Mouse (Mus musculus) kidney, postnatal 0 days (tissue): ENCODE measurements around the gene Vmn2r17. TPM values are rescaled to one million over a fixed set of nuclear protein-coding genes. Genes with fewer than 3 reads are reported as not detected.

Source experiments
- ATAC-seq: fragments of 200-750 bp; cut with Nextera tagmentation; replicated peaks from 2 replicates; pipeline ENCODE4 v1.8.0; 2017; ENCODE audit warnings: low read depth, moderate number of reproducible peaks, moderate TSS enrichment, moderate library complexity; ENCODE audit not compliant: low FRiP score
- DNase-seq: peaks from one replicate; pipeline ENCODE4 v3.0.0-alpha.2; 2016; ENCODE audit warnings: low spot score
- H3K27ac ChIP-seq: fragments of 300-500 bp; sonication (generic); 2 replicates; pipeline ENCODE4 v1.5.1; 2014; ENCODE audit warnings: mild to moderate bottlenecking
- H3K27me3 ChIP-seq: fragments of 300-500 bp; sonication (generic); 2 replicates; pipeline ENCODE4 v1.6.1; 2014; ENCODE audit warnings: low read length, mixed read lengths; ENCODE audit not compliant: insufficient read depth
- H3K36me3 ChIP-seq: fragments of 300-500 bp; sonication (generic); 2 replicates; pipeline ENCODE4 v1.6.1; 2014; ENCODE audit warnings: low read length, mixed read lengths; ENCODE audit not compliant: insufficient read depth
- H3K4me1 ChIP-seq: fragments of 300-500 bp; sonication (generic); replicated peaks from 2 replicates; pipeline ENCODE4 v1.6.1; 2014; ENCODE audit warnings: antibody characterized with exemption, low read length, mixed read lengths; ENCODE audit not compliant: insufficient read depth
- H3K4me2 ChIP-seq: fragments of 300-500 bp; sonication (generic); 2 replicates; pipeline ENCODE4 v1.6.1; 2014; ENCODE audit warnings: mild to moderate bottlenecking, low read length, moderate library complexity, mixed read lengths
- H3K4me3 ChIP-seq: fragments of 300-500 bp; sonication (generic); replicated peaks from 2 replicates; pipeline ENCODE4 v1.5.1; 2014; ENCODE audit warnings: low read depth, low read length
- H3K9ac ChIP-seq: fragments of 300-500 bp; sonication (generic); 2 replicates; pipeline ENCODE4 v1.6.1; 2014; ENCODE audit warnings: low read depth, low read length
- H3K9me3 ChIP-seq: fragments of 300-500 bp; sonication (generic); replicated peaks from 2 replicates; pipeline ENCODE4 v1.6.1; 2016; ENCODE audit warnings: low read length, inconsistent platforms, mixed read lengths
- CTCF ChIP-seq: IDR thresholded peaks from 2 replicates; pipeline ENCODE4 v1.5.1; 2016; ENCODE audit warnings: antibody characterized with exemption, low read depth, mild to moderate bottlenecking, moderate library complexity
- WGBS: fragments of 180-500 bp; shearing (Covaris S2); extraction: QIAGEN DNeasy Blood & Tissue Kit; methylation state at CpG from one replicate; pipeline ENCODE4 v1.1.7; 2014; 5-methylcytosine and 5-hydroxymethylcytosine counted together
- polyA plus RNA-seq: library from polyadenylated mRNA; unstranded; fragments of >200 nt; fragmentation: Nextera tagmentation; extraction: Ambion mirVana; gene quantifications from 2 replicates; pipeline ENCODE4 v1.2.1, GENCODE M21; 2015

The Vmn2r17 gene
- polyA plus RNA-seq: not detected in 2 replicates

GRCm38 (mm10) chr5:109419388-109419787 is at the start of gene Vmn2r17:
Vmn2r17 (plus strand) TSS chr5:109419688.
- no peak for TF ChIP-seq CTCF
- no peak for ATAC-seq
- Histone ChIP-seq H3K4me2 (no peak within 1 kb of the TSS), H3K4me1 (no peaks in the 10 kb centered on the region), H3K27me3 (no peaks in the 10 kb centered on the region), H3K9me3 (no peaks in the 10 kb centered on the region), H3K27ac (no peak within 1 kb of the TSS), H3K4me3 (no peak within 1 kb of the TSS), H3K9ac (no peak within 1 kb of the TSS), H3K36me3 (no peaks in the 10 kb centered on the region)
- no peak for DNase-seq
- 55% methylated on average over 2 of the region's 2 CpGs for WGBS

DNA sequence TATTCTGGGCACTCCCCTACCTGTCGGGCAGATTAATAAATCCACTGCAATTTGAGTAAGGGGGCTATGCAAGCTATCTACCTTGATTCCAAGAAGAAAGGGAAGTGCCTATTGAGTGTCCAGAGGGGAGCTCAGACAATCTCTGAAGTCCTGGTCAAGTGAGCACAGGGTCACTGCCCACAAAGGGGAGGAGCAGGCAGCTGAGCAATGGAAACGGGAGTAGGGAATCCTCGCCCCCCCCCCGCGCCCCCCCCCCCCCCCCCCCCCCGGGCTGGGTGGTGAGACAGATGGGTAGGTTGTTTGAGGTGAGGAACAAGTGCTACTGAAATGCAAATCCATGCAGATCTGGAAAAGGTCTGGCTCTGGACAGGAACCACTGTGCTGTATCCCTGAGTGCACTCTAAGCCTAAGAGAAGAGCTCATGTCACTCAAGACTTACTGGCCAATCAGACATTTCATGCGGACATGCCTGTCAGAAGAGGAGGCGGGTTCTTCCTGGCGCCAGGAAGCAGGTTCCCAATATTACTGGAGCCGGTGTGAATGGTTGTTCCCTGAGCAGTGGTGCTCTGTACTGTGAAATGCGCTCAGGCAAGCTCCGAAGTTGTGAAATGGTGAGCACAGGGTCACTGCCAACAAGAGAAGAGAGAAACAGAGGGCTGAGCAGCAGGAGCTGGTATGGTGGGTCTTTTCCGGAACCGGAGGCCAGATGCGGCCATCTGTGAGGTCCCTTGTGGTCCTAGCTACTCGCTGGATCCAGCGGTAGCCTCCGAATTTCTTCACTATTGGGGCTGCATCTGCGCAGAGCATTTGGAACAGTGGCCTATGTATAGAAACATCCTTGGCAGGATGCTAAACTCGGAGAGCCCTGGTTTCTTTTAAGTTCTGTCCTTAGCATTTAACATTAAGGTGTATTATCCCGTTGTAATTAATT is 47.4 kb downstream of the Vmn2r17 start:
- DNase-seq: peak; percentile 61
- WGBS: 22% methylated on average over 20 of the region's 21 CpGs
- no peaks in the 10 kb centered on the region for H3K27me3 ChIP-seq
- no peak for TF ChIP-seq CTCF
- H3K4me1 ChIP-seq: no peaks in the 10 kb centered on the region
- H3K27ac ChIP-seq: no peak overlapping the region
- H3K4me3 ChIP-seq: peak overlapping the region; percentile 25
- peak; percentile 90 for ATAC-seq
- peak overlapping the region; percentile 40 for H3K4me2 ChIP-seq
- H3K9me3 ChIP-seq: no peaks in the 10 kb centered on the region
- H3K36me3 ChIP-seq: no peaks in the 10 kb centered on the region
- no peak overlapping the region for H3K9ac ChIP-seq

DNA sequence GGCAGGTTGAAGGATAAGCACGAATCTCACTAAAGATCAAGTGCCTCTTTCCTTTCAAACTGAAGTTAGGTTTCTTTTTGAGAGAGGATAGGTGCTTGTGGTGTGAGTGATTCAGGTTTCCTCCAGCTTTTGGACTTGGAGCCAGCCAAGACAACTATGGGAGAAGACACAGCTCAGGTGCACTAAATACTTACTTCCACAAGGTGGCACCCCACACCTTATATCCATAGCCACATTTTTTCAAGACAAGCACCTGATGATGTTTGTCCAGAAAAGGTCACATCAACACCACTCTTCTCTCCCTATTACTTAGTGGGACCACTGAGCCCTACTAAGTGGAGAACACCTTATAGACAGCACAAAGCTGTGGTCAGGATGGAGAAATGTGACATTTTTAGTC is 87.2 kb downstream of the Vmn2r17 start:
- Histone ChIP-seq H3K4me1 (no peaks in the 10 kb centered on the region), H3K9ac (no peak overlapping the region), H3K4me2 (no peak overlapping the region), H3K27ac (no peak overlapping the region), H3K27me3 (no peaks in the 10 kb centered on the region), H3K4me3 (no peak overlapping the region), H3K36me3 (no peaks in the 10 kb centered on the region), H3K9me3 (no peaks in the 10 kb centered on the region)
- DNase-seq: peak; percentile 51
- WGBS: 10% methylated on average over 1 of the region's 1 CpGs
- no peak for ATAC-seq
- peak; percentile 70 for TF ChIP-seq CTCF

Other genes with a start within 250 kb of the Vmn2r17 start
- not detected in 2 replicates for gene Vmn2r13, start 227.5 kb upstream of the Vmn2r17 start, polyA plus RNA-seq
- gene Vmn2r14, start 195.0 kb upstream of the Vmn2r17 start, polyA plus RNA-seq: not detected in 2 replicates
- not detected in 2 replicates for gene Vmn2r15, start 122.0 kb upstream of the Vmn2r17 start, polyA plus RNA-seq
- gene Vmn2r16, start 89.5 kb upstream of the Vmn2r17 start, polyA plus RNA-seq: not detected in 2 replicates
- gene Crlf2, start 139.3 kb downstream of the Vmn2r17 start, polyA plus RNA-seq: 19.1 and 22.2 TPM in 2 replicates